ENCODE assay signal across 15 mouse cellular contexts in the genomic region with DNA sequence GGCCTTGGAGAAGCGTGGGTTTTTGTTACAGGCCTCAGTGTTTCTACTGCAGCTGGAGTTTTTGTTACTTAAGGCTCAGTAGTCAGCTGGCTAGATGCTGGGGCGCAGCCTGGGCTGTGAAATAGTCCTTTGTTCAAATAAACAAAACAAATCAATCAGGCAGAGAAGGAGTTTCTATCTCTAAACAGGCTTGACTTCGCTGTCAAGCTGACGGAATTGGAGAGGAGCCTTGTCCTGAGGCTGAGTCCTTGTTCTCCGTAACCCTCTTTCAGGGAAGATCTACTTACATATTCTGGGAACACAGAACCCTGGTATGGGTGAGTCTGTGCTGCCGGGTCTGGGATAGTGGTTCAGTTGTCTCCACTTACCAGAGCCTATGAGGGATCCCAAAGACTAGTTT. TPM values are rescaled to one million over a fixed set of nuclear protein-coding genes. Genes with fewer than 3 reads are reported as not detected.
A peak's percentile ranks its signal among the peaks of the same experiment; 100 is the strongest.
DNase-seq lines count a peak whose midpoint lies in the region; ATAC-seq lines count a peak whose summit lies in the region.
"Had no signal": no experiment of that assay in that cellular context is flagged by ENCODE, and none has a peak within 500 bp of the region (broad histone marks: within the 10 kb centered on the region; RNA-seq: fewer than 3 reads in every experiment).

No protein-coding gene starts in this region.

- H3K9me3 ChIP-seq in forebrain, embryonic 11.5 days (ENCODE audit: control insufficient read depth, low read length), result no peaks in the 10 kb centered on the region
- H3K9me3 ChIP-seq: heart, embryonic 13.5 days; intestine, embryonic 15.5 days had no signal

- no peak overlapping the region for H3K4me2 ChIP-seq in forebrain, embryonic 11.5 days (ENCODE audit: low read depth, low read length, severe bottlenecking)
- H3K4me2 ChIP-seq: heart, embryonic 13.5 days; intestine, embryonic 15.5 days had no signal

- H3K4me1 ChIP-seq in forebrain, embryonic 11.5 days (replicated peaks; ENCODE audit: control insufficient read depth, insufficient read depth, low read length), result peaks cover 5% of the 10 kb centered on the region; the same call in 1 of the 2 replicates

- H3K9ac ChIP-seq in forebrain, embryonic 11.5 days (ENCODE audit: low read length), result no peak overlapping the region
- H3K9ac ChIP-seq: heart, embryonic 13.5 days; intestine, embryonic 15.5 days; liver, postnatal 0 days had no signal

- no peaks in the 10 kb centered on the region for H3K27me3 ChIP-seq in forebrain, embryonic 11.5 days (ENCODE audit: control insufficient read depth, insufficient read depth, low read length)
- H3K27me3 ChIP-seq: heart, embryonic 13.5 days; intestine, embryonic 15.5 days had no signal

- no peak overlapping the region for H3K4me3 ChIP-seq in forebrain, embryonic 11.5 days (ENCODE audit: low read depth, low read length)
- H3K4me3 ChIP-seq: erythroblast, embryonic 14.5 days; heart, embryonic 13.5 days; intestine, embryonic 15.5 days had no signal

- peak; percentile 69 for ATAC-seq in forebrain, embryonic 11.5 days (replicated peaks; ENCODE audit: low FRiP score)
- ATAC-seq: CD4-positive, CD25-positive, alpha-beta regulatory T cell, adult 4 months; intestine, embryonic 15.5 days; liver, postnatal 0 days had no signal

- peak; percentile 29 for DNase-seq in layer of hippocampus, adult 11-12 months (ENCODE audit: low spot score)
- no peak for DNase-seq in layer of hippocampus, postnatal 25 days (ENCODE audit: extremely low spot score in 1 of 2, low spot score in 1 of 2)
- peak; percentile 33 for DNase-seq in ZHBTc4 (ENCODE audit: low read depth, low spot score)
- DNase-seq in forebrain, embryonic 11.5 days (ENCODE audit: low spot score), result no peak
- peak; percentile 23 to 31 for DNase-seq in layer of hippocampus, adult 8-10 months (ENCODE audit: low spot score in 2 of 2)
- no peak for DNase-seq in lung, postnatal 10 days
- DNase-seq in gastrocnemius, adult 8-10 months (ENCODE audit: low spot score in 2 of 2), result no peak
- DNase-seq in kidney, adult 11 months, result no peak
- DNase-seq: cerebellum, adult 11 months; liver, postnatal 0 days; thymus, postnatal 14 days had no signal

- WGBS in forebrain, embryonic 11.5 days, result 11% methylated on average over 6 of the region's 6 CpGs

- peak overlapping the region; percentile 18; the same call in 1 of the 2 replicates for H3K27ac ChIP-seq in forebrain, embryonic 11.5 days (ENCODE audit: low read depth, low read length)
- H3K27ac ChIP-seq: heart, embryonic 13.5 days; intestine, embryonic 15.5 days had no signal

- no peaks in the 10 kb centered on the region for H3K36me3 ChIP-seq in forebrain, embryonic 11.5 days (ENCODE audit: control insufficient read depth, insufficient read depth, low read length)
- H3K36me3 ChIP-seq: heart, embryonic 13.5 days; intestine, embryonic 15.5 days had no signal

RNA-seq across cellular contexts. Expression of gene Pdk4, which starts 48.6 kb away (rescaled TPM):
- 10 to 100 TPM; 11.1 to 14.1 TPM for total RNA-seq in layer of hippocampus, postnatal 25 days (2021)
- 0.80 and 1.4 TPM in 2 replicates for polyA plus RNA-seq in forebrain, embryonic 11.5 days (2014; fragmentation: Nextera tagmentation; extraction: Ambion mirVana)
- total RNA-seq in layer of hippocampus, adult 8-10 months (2022), result 10 to 100 TPM; 16.2 to 24.4 (median 18.5) TPM
- 100 to 1,000 TPM; 401 to 730 (median 519) TPM for total RNA-seq in gastrocnemius, adult 8-10 months (2022)
- polyA plus RNA-seq: CD4-positive, CD25-positive, alpha-beta regulatory T cell, adult 4 months; erythroblast, embryonic 14.5 days had no signal

Comparison
In these comparisons a context has a peak if more than half of its experiments do, and no peak if none do; other contexts are left out.
1. DNase-seq: peak in layer of hippocampus, adult 11-12 months (single experiment), ZHBTc4 (single experiment) and layer of hippocampus, adult 8-10 months (2 of 2); none in layer of hippocampus, postnatal 25 days (0 of 2), forebrain, embryonic 11.5 days (single experiment), lung, postnatal 10 days (single experiment), gastrocnemius, adult 8-10 months (0 of 2) and kidney, adult 11 months (single experiment).
2. RNA of gene Pdk4, which starts 48.6 kb away (total RNA-seq): 401 to 730 TPM in gastrocnemius, adult 8-10 months; 16.2 to 24.4 TPM in layer of hippocampus, adult 8-10 months and 11.1 to 14.1 TPM in layer of hippocampus, postnatal 25 days; every median in the first group is over 10 times any median in the second.